Mouse (Mus musculus) CH12.LX (cell line): ENCODE measurements around the gene Ovca2.

Experiments used
- CTCF ChIP-seq, 2 experiments: IDR thresholded peaks in 1 of 2; conservative IDR thresholded peaks in 1 of 2; 2 replicates each; pipeline ENCODE4 v1.5.1; 2011 to 2012; ENCODE audit warnings: low read depth in 2 of 2, low read length in 2 of 2, improper control_type of control experiment in 1 of 2, inconsistent platforms in 1 of 2, mild to moderate bottlenecking in 1 of 2, moderate library complexity in 1 of 2
- EP300 ChIP-seq: IDR thresholded peaks from 2 replicates; pipeline ENCODE4 v1.6.1; 2011; ENCODE audit warnings: low read length, improper control_type of control experiment
- MAFK ChIP-seq: IDR thresholded peaks from 2 replicates; pipeline ENCODE4 v1.6.1; 2011; ENCODE audit warnings: low read length, improper control_type of control experiment; ENCODE audit not compliant: insufficient replicate concordance
- MEF2A ChIP-seq: IDR thresholded peaks from 2 replicates; pipeline ENCODE4 v1.6.1; 2014; ENCODE audit warnings: low read depth, mild to moderate bottlenecking, inconsistent platforms, low read length, improper control_type of control experiment, borderline replicate concordance
- POLR2A ChIP-seq: IDR thresholded peaks from 2 replicates; pipeline ENCODE4 v1.6.1; 2011; ENCODE audit warnings: low read depth, mild to moderate bottlenecking, improper control_type of control experiment, low read length
- SIN3A ChIP-seq: IDR thresholded peaks from 2 replicates; pipeline ENCODE4 v1.6.1; 2012; ENCODE audit warnings: low read length, improper control_type of control experiment, inconsistent platforms
- UBTF ChIP-seq: IDR thresholded peaks from 2 replicates; pipeline ENCODE4 v1.6.1; 2012; ENCODE audit warnings: low read depth, mild to moderate bottlenecking, inconsistent platforms, low read length, improper control_type of control experiment, moderate library complexity
- USF1 ChIP-seq: IDR thresholded peaks from 2 replicates; pipeline ENCODE4 v1.6.1; 2014; ENCODE audit warnings: low read depth, mild to moderate bottlenecking, inconsistent platforms, low read length, improper control_type of control experiment

GRCm38 (mm10) chr11:75166193-75166842 is 12.3 kb downstream of the Ovca2 start:
- no peak for TF ChIP-seq CTCF (conservative IDR thresholded peaks at IDR 0.05 in 1 of 2, IDR thresholded peaks at IDR 0.05 in 1 of 2; ENCODE audit: low read depth in 2 of 2, low read length in 2 of 2)
- TF ChIP-seq MEF2A: no peak
- TF ChIP-seq MAFK: no peak
- TF ChIP-seq SIN3A: no peak
- no peak for TF ChIP-seq USF1
- TF ChIP-seq POLR2A: no peak
- TF ChIP-seq UBTF: no peak
- TF ChIP-seq EP300: no peak
